Mouse (Mus musculus) left cerebral cortex, adult 9 months (tissue): ENCODE data around the gene Nfrkb.

ENCODE experiments used
- DNase-seq, 2 experiments: peaks; one replicate each; pipeline ENCODE4 v3.0.0; 2022; ENCODE audit warnings: low spot score in 2 of 2

The Nfrkb gene

GRCm38 (mm10) chr9:31385947-31386354, at the start of gene Nfrkb:
Nfrkb (plus strand) TSS chr9:31386192.
- DNase-seq: peak; percentile 81 to 93

GRCm38 (mm10) chr9:31344289-31344831, 41.6 kb upstream of the Nfrkb start:
- no peak for DNase-seq

- no peak for DNase-seq
Measured at GRCm38 (mm10) chr9:31346575-31347080, 39.4 kb upstream of the Nfrkb start.

GRCm38 (mm10) chr9:31348458-31348857, 37.5 kb upstream of the Nfrkb start:
- DNase-seq: no peak

- DNase-seq: peak in 1 of 2 experiments; percentile 78
Measured at GRCm38 (mm10) chr9:31348915-31349314, 37.1 kb upstream of the Nfrkb start.

- no peak for DNase-seq
Measured at GRCm38 (mm10) chr9:31352716-31353115, 33.3 kb upstream of the Nfrkb start.

- DNase-seq: no peak
Measured at GRCm38 (mm10) chr9:31353518-31353917, 32.5 kb upstream of the Nfrkb start.

- DNase-seq: no peak
Measured at GRCm38 (mm10) chr9:31354051-31354450, 31.9 kb upstream of the Nfrkb start.

- DNase-seq: peak in 1 of 2 experiments; percentile 30
Measured at GRCm38 (mm10) chr9:31363698-31364609, 22.0 kb upstream of the Nfrkb start.

GRCm38 (mm10) chr9:31365086-31365485, 20.9 kb upstream of the Nfrkb start:
- DNase-seq: no peak

GRCm38 (mm10) chr9:31371740-31372139, 14.3 kb upstream of the Nfrkb start:
- DNase-seq: no peak

- no peak for DNase-seq
Measured at GRCm38 (mm10) chr9:31376661-31377060, 9.3 kb upstream of the Nfrkb start.

- no peak for DNase-seq
Measured at GRCm38 (mm10) chr9:31384786-31385499, 1.0 kb upstream of the Nfrkb start.

GRCm38 (mm10) chr9:31385500-31385869, 507 bp upstream of the Nfrkb start:
- DNase-seq: peak in 1 of 2 experiments; percentile 8

GRCm38 (mm10) chr9:31386368-31387180, 582 bp downstream of the Nfrkb start:
- peak in 1 of 2 experiments; percentile 12 for DNase-seq

- no peak for DNase-seq
Measured at GRCm38 (mm10) chr9:31387206-31387605, 1.2 kb downstream of the Nfrkb start.

- DNase-seq: peak in 1 of 2 experiments; percentile 67
Measured at GRCm38 (mm10) chr9:31400441-31400840, 14.4 kb downstream of the Nfrkb start.

- DNase-seq: no peak
Measured at GRCm38 (mm10) chr9:31404311-31404710, 18.3 kb downstream of the Nfrkb start.

- peak in 1 of 2 experiments; percentile 12 for DNase-seq
Measured at GRCm38 (mm10) chr9:31405217-31405616, 19.2 kb downstream of the Nfrkb start.

- DNase-seq: no peak
Measured at GRCm38 (mm10) chr9:31412165-31412564, 26.2 kb downstream of the Nfrkb start.

GRCm38 (mm10) chr9:31418821-31419220, 32.8 kb downstream of the Nfrkb start:
- no peak for DNase-seq
